Mouse (Mus musculus) subcutaneous adipose tissue, adult 2 months (tissue): ENCODE measurements around the gene Ftl1-ps1. TPM values are rescaled to one million over a fixed set of nuclear protein-coding genes. Genes with fewer than 3 reads are reported as not detected.

ENCODE experiments used
- polyA plus RNA-seq: library from polyadenylated mRNA; depleted of rRNA; stranded (reverse); fragments of >200 nt; gene quantifications from 2 replicates; pipeline ENCODE4 v1.2.3, GENCODE M21; 2012; ENCODE audit warnings: low replicate concordance; rRNA removed

Ftl1-ps1 gene
- 71.6 and 129 TPM in 2 replicates for polyA plus RNA-seq

DNA sequence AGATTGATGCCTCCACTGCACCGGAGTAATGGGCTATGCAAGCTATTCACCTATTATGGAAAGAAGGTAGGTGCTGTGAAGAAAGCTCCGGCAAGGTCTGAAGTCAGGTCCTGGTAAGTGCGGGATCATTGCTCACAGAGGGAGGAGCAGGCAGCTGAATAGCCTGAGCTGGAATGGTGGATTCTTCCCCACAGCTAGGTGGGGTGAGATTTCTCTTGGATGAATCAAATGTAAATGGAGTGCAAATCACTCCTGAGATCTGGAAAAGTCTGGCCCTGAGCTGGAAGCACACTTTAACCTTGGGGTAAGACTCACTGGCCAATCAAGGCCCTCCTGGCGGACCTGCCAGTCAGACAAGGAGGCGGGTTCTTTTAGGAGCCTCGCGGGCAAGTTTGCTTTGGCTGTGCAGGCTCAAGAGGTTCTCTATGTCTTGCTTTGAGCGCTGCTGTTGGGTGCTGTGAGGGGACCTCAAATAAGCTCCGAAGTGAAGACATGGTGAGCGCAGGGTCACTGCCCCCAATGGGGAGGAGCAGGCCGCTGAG, at the start of gene Ftl1-ps1:
Gene Ftl1-ps1 (plus strand): TSS at position 397 of the 542 bp plus-strand sequence.

DNA sequence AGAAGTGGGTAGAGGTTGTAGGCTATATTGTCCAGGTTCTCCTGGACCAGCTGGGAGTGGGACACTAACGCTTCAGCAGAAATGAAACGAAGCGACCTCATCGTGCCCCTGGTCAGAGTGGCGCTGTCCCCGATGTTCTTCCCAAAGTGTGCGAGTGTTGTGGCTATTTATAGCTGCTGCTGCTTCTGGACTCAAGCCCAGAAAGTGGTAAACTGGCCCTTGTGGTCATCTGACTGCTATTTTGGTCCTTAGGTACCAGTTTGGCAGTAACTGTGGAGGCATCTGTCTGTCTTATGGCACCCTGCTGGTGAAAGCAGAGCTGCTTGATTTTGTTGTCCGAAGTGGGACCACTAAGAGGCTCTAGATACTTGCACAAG, 35.6 kb upstream of the Ftl1-ps1 start, which contains the start of gene Lrrc14b:
Gene Lrrc14b (minus strand): TSS at position 147 of the 377 bp plus-strand sequence.

DNA sequence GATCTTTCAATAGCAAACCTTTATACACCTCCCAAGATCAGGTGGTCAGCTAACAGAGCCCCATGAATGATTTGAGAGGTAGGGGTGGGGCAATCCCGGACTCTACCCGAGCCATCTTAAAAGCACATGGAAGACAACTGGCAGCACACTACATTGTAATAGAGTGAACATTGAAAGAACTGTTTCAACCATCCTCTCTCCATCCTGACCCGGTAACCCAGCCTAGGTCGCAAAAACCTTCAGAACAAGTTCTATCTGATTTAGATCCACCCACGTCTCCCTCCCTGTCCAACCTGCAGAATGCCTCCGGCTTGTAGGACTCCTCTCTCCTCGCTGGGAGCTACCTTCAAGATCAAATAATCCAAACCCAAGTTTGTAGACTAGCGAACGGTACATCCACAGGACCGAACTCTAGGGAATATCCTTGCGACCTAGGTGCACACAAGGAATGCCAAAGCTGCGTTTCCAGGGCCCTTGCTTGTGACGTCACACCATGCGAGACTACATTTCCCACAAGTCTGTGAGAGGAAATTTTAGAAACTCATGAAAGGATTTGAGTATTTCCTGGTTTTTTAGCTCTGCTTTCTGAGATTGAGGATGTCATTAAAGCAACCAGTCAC, 9.0 kb upstream of the Ftl1-ps1 start, which contains the start of gene Zfp72:
Gene Zfp72 (minus strand): TSS at position 466 of the 620 bp plus-strand sequence.

Other genes with a start within 250 kb of the Ftl1-ps1 start
- 40.1 and 49.6 TPM in 2 replicates for gene Exoc3, start 191.0 kb upstream of the Ftl1-ps1 start, polyA plus RNA-seq
- 0.62 and 1.1 TPM in 2 replicates for gene Ahrr, start 107.4 kb upstream of the Ftl1-ps1 start, polyA plus RNA-seq
- gene Pdcd6, start 82.1 kb upstream of the Ftl1-ps1 start, polyA plus RNA-seq = 114 and 115 TPM in 2 replicates
- gene Sdha, start 49.4 kb upstream of the Ftl1-ps1 start, polyA plus RNA-seq = 255 and 314 TPM in 2 replicates
- gene Ccdc127, start 49.4 kb upstream of the Ftl1-ps1 start, polyA plus RNA-seq = 5.0 and 6.1 TPM in 2 replicates
- 2.3 and 3.4 TPM in 2 replicates for gene Lrrc14b, start 35.7 kb upstream of the Ftl1-ps1 start, polyA plus RNA-seq
- 0.53 and 0.72 TPM in 2 replicates for gene Zfp72, start 8.9 kb upstream of the Ftl1-ps1 start, polyA plus RNA-seq
- 1.6 and 1.8 TPM in 2 replicates for gene Zfp825, start 94.3 kb downstream of the Ftl1-ps1 start, polyA plus RNA-seq
- 29.9 and 40.9 TPM in 2 replicates for gene Erap1, start 239.9 kb downstream of the Ftl1-ps1 start, polyA plus RNA-seq